Mouse (Mus musculus) liver, embryonic 13.5 days (tissue): ENCODE measurements around the gene Gyg. TPM values are rescaled to one million over a fixed set of nuclear protein-coding genes. Genes with fewer than 3 reads are reported as not detected.
"Not testable (repeated sequence)": the region's sequence is repeated elsewhere in the genome, so short reads cannot be mapped to it uniquely, and the experiment has no call there.

ENCODE experiments used
- ATAC-seq: fragments of 200-750 bp; cut with Nextera tagmentation; 2 replicates; pipeline ENCODE4 v1.8.0; 2017; ENCODE audit warnings: low read depth, mild to moderate bottlenecking, moderate number of reproducible peaks, moderate library complexity
- DNase-seq: peaks from one replicate; pipeline ENCODE4 v3.0.0; 2022
- H3K27ac ChIP-seq: fragments of 300-500 bp; sonication (generic); 2 replicates; pipeline ENCODE4 v1.5.1; 2015; ENCODE audit warnings: moderate library complexity, mild to moderate bottlenecking, inconsistent platforms
- H3K27me3 ChIP-seq: fragments of 300-500 bp; sonication (generic); 2 replicates; pipeline ENCODE4 v1.6.1; 2015; ENCODE audit warnings: mild to moderate bottlenecking, inconsistent platforms
- H3K36me3 ChIP-seq: fragments of 300-500 bp; sonication (generic); 2 replicates; pipeline ENCODE4 v1.6.1; 2015; ENCODE audit warnings: mild to moderate bottlenecking, inconsistent platforms
- H3K4me1 ChIP-seq: fragments of 300-500 bp; sonication (generic); replicated peaks from 2 replicates; pipeline ENCODE4 v1.6.1; 2015; ENCODE audit warnings: inconsistent platforms
- H3K4me2 ChIP-seq: fragments of 300-500 bp; sonication (generic); 2 replicates; pipeline ENCODE4 v1.6.1; 2015; ENCODE audit warnings: inconsistent platforms, mild to moderate bottlenecking, moderate library complexity
- H3K4me3 ChIP-seq: fragments of 300-500 bp; sonication (generic); replicated peaks from 2 replicates; pipeline ENCODE4 v1.5.1; 2015; ENCODE audit warnings: mild to moderate bottlenecking, inconsistent platforms
- H3K9ac ChIP-seq: fragments of 300-500 bp; sonication (generic); 2 replicates; pipeline ENCODE4 v1.6.1; 2015; ENCODE audit warnings: mild to moderate bottlenecking, inconsistent platforms
- H3K9me3 ChIP-seq: fragments of 300-500 bp; sonication (generic); replicated peaks from 2 replicates; pipeline ENCODE4 v1.6.1; 2016; ENCODE audit warnings: inconsistent platforms
- WGBS: fragments of 180-500 bp; shearing (Covaris S2); methylation state at CpG from one replicate; pipeline ENCODE4 v1.1.7; 2015; ENCODE audit not compliant: insufficient replicate concordance; 5-methylcytosine and 5-hydroxymethylcytosine counted together
- polyA plus RNA-seq: library from polyadenylated mRNA; unstranded; fragments of >200 nt; fragmentation: Nextera tagmentation; extraction: Ambion mirVana; gene quantifications from 2 replicates; pipeline ENCODE4 v1.2.1, GENCODE M21; 2015

Gene Gyg
- polyA plus RNA-seq, 1 experiment from 2014 or later: 25.6 TPM

GRCm38 (mm10) chr3:20130456-20131349 is 24.4 kb downstream of the Gyg start:
- H3K4me2 ChIP-seq: no peak overlapping the region
- H3K4me3 ChIP-seq: no peak overlapping the region
- H3K9me3 ChIP-seq: no peaks in the 10 kb centered on the region
- no peaks in the 10 kb centered on the region for H3K4me1 ChIP-seq
- peaks cover 6% of the 10 kb centered on the region; the same call in 1 of the 2 replicates for H3K36me3 ChIP-seq
- ATAC-seq (no peak), DNase-seq (no peak)
- H3K27ac ChIP-seq: no peak overlapping the region
- H3K27me3 ChIP-seq: no peaks in the 10 kb centered on the region
- no peak overlapping the region for H3K9ac ChIP-seq
- WGBS: 73% methylated on average over 8 of the region's 8 CpGs

- Histone ChIP-seq H3K9me3 (no peaks in the 10 kb centered on the region), H3K4me2 (no peak overlapping the region)
- WGBS: 75% methylated on average over 5 of the region's 5 CpGs
Observed at GRCm38 (mm10) chr3:20129491-20129890, 25.6 kb downstream of the Gyg start.

GRCm38 (mm10) chr3:20127047-20127595 is 28.0 kb downstream of the Gyg start:
- 67% methylated on average over 2 of the region's 2 CpGs for WGBS

More at GRCm38 (mm10) chr3:20129491-20129890, 25.6 kb downstream of the Gyg start:
- ATAC-seq: no peak
- H3K27ac ChIP-seq: no peak overlapping the region
- H3K9ac ChIP-seq: no peak overlapping the region
- no peak for DNase-seq
- no peaks in the 10 kb centered on the region for H3K27me3 ChIP-seq
- no peaks in the 10 kb centered on the region for H3K4me1 ChIP-seq
- H3K4me3 ChIP-seq: no peak overlapping the region
- H3K36me3 ChIP-seq: peaks cover 6% of the 10 kb centered on the region; the same call in 1 of the 2 replicates

GRCm38 (mm10) chr3:20125604-20126003 is 29.5 kb downstream of the Gyg start:
- Histone ChIP-seq H3K9ac (no peak overlapping the region), H3K4me3 (no peak overlapping the region), H3K9me3 (no peaks in the 10 kb centered on the region), H3K27ac (no peak overlapping the region), H3K4me2 (no peak overlapping the region), H3K36me3 (peaks cover 10% of the 10 kb centered on the region; the same call in 1 of the 2 replicates), H3K4me1 (no peaks in the 10 kb centered on the region), H3K27me3 (no peaks in the 10 kb centered on the region)
- 80% methylated on average over 5 of the region's 5 CpGs for WGBS
- ATAC-seq (no peak), DNase-seq (no peak)

More at GRCm38 (mm10) chr3:20127047-20127595, 28.0 kb downstream of the Gyg start:
- H3K36me3 ChIP-seq: peaks cover 10% of the 10 kb centered on the region; the same call in 1 of the 2 replicates
- no peak for DNase-seq
- no peak overlapping the region for H3K4me2 ChIP-seq
- no peaks in the 10 kb centered on the region for H3K4me1 ChIP-seq
- H3K4me3 ChIP-seq: no peak overlapping the region
- ATAC-seq: no peak
- no peaks in the 10 kb centered on the region for H3K9me3 ChIP-seq
- H3K27me3 ChIP-seq: no peaks in the 10 kb centered on the region
- no peak overlapping the region for H3K27ac ChIP-seq
- no peak overlapping the region for H3K9ac ChIP-seq

- H3K4me2 ChIP-seq, ATAC-seq, H3K4me3 ChIP-seq, H3K27ac ChIP-seq, H3K4me1 ChIP-seq, H3K9ac ChIP-seq, H3K27me3 ChIP-seq, H3K9me3 ChIP-seq, DNase-seq: not testable (repeated sequence)
- H3K36me3 ChIP-seq: peaks cover 18% of the 10 kb centered on the region
- 72% methylated on average over 5 of the region's 5 CpGs for WGBS
Observed at GRCm38 (mm10) chr3:20121582-20121981, 33.5 kb downstream of the Gyg start.

GRCm38 (mm10) chr3:20119686-20120244 is 35.4 kb downstream of the Gyg start:
- Histone ChIP-seq H3K27ac (no peak overlapping the region), H3K36me3 (peaks cover 13% of the 10 kb centered on the region), H3K4me1 (no peaks in the 10 kb centered on the region), H3K4me3 (no peak overlapping the region), H3K4me2 (no peak overlapping the region), H3K9ac (no peak overlapping the region), H3K27me3 (no peaks in the 10 kb centered on the region), H3K9me3 (no peaks in the 10 kb centered on the region)
- ATAC-seq: no peak
- DNase-seq: no peak
- WGBS: 73% methylated on average over 4 of the region's 4 CpGs

- no peak overlapping the region for H3K4me3 ChIP-seq
- no peaks in the 10 kb centered on the region for H3K27me3 ChIP-seq
- ATAC-seq (no peak), DNase-seq (no peak)
- no peak overlapping the region for H3K9ac ChIP-seq
- H3K36me3 ChIP-seq: peaks cover 13% of the 10 kb centered on the region
- 84% methylated on average over 19 of the region's 19 CpGs for WGBS
- no peaks in the 10 kb centered on the region for H3K4me1 ChIP-seq
- no peak overlapping the region for H3K4me2 ChIP-seq
- H3K27ac ChIP-seq: no peak overlapping the region
- no peaks in the 10 kb centered on the region for H3K9me3 ChIP-seq
Observed at GRCm38 (mm10) chr3:20119044-20119591, 36.0 kb downstream of the Gyg start.

- Histone ChIP-seq H3K4me1 (no peaks in the 10 kb centered on the region), H3K27ac (no peak overlapping the region), H3K9ac (no peak overlapping the region), H3K9me3 (no peaks in the 10 kb centered on the region), H3K27me3 (no peaks in the 10 kb centered on the region), H3K36me3 (peaks cover 16% of the 10 kb centered on the region), H3K4me2 (no peak overlapping the region), H3K4me3 (no peak overlapping the region)
- WGBS: 84% methylated on average over 2 of the region's 2 CpGs
- no peak for ATAC-seq
- no peak for DNase-seq
Observed at GRCm38 (mm10) chr3:20111913-20112312, 43.2 kb downstream of the Gyg start.

- no peak overlapping the region for H3K4me3 ChIP-seq
- H3K27me3 ChIP-seq: no peaks in the 10 kb centered on the region
- H3K9me3 ChIP-seq: no peaks in the 10 kb centered on the region
- WGBS: 82% methylated on average over 5 of the region's 5 CpGs
- H3K9ac ChIP-seq: no peak overlapping the region
- peaks cover 19% of the 10 kb centered on the region for H3K36me3 ChIP-seq
- ATAC-seq (no peak), DNase-seq (no peak)
- H3K4me2 ChIP-seq: no peak overlapping the region
- peaks cover 2% of the 10 kb centered on the region; the same call in 1 of the 2 replicates for H3K4me1 ChIP-seq
- H3K27ac ChIP-seq: no peak overlapping the region
Observed at GRCm38 (mm10) chr3:20108881-20109280, 46.2 kb downstream of the Gyg start.

- peaks cover 12% of the 10 kb centered on the region for H3K36me3 ChIP-seq
- H3K27me3 ChIP-seq: no peaks in the 10 kb centered on the region
- H3K27ac ChIP-seq: no peak overlapping the region
- WGBS: 56% methylated on average over 2 of the region's 2 CpGs
- H3K4me1 ChIP-seq: peaks cover 2% of the 10 kb centered on the region; the same call in 1 of the 2 replicates
- ATAC-seq: no peak
- no peaks in the 10 kb centered on the region for H3K9me3 ChIP-seq
- H3K9ac ChIP-seq: no peak overlapping the region
- H3K4me2 ChIP-seq: no peak overlapping the region
- DNase-seq: no peak
- no peak overlapping the region for H3K4me3 ChIP-seq
Observed at GRCm38 (mm10) chr3:20104776-20105175, 50.3 kb downstream of the Gyg start.

- 62% methylated on average over 8 of the region's 8 CpGs for WGBS
- no peak overlapping the region for H3K9ac ChIP-seq
- H3K27me3 ChIP-seq: no peaks in the 10 kb centered on the region
- ATAC-seq (no peak), DNase-seq (no peak)
- peaks cover 2% of the 10 kb centered on the region; the same call in 1 of the 2 replicates for H3K4me1 ChIP-seq
- peaks cover 11% of the 10 kb centered on the region; the same call in 1 of the 2 replicates for H3K36me3 ChIP-seq
- no peaks in the 10 kb centered on the region for H3K9me3 ChIP-seq
- no peak overlapping the region for H3K27ac ChIP-seq
- no peak overlapping the region for H3K4me3 ChIP-seq
- H3K4me2 ChIP-seq: no peak overlapping the region
Observed at GRCm38 (mm10) chr3:20104318-20104717, 50.8 kb downstream of the Gyg start.
